Mouse (Mus musculus) testis, adult 2 months (tissue): ENCODE results near the gene Prkd2.

ENCODE experiments used
- CTCF ChIP-seq: fragments of 200-500 bp; IDR thresholded peaks from 2 replicates; pipeline ENCODE4 v1.5.1; 2012; ENCODE audit warnings: low read depth, mild to moderate bottlenecking, inconsistent platforms, low read length, moderate library complexity; ENCODE audit not compliant: control insufficient read depth, insufficient read depth, insufficient replicate concordance
- POLR2A ChIP-seq: fragments of 200-500 bp; IDR thresholded peaks from 2 replicates; pipeline ENCODE4 v1.6.1; 2012; ENCODE audit warnings: low read depth, mild to moderate bottlenecking, inconsistent platforms, low read length, moderate library complexity; ENCODE audit not compliant: control insufficient read depth

- no peak for TF ChIP-seq CTCF
- no peak for TF ChIP-seq POLR2A
Observed at GRCm38 (mm10) chr7:16826571-16826970, 16.1 kb upstream of the Prkd2 start.
